Mouse (Mus musculus) liver, embryonic 14.5 days (tissue): ENCODE data around the gene Smim1. TPM values are rescaled to one million over a fixed set of nuclear protein-coding genes. Genes with fewer than 3 reads are reported as not detected.

Experiments used
- ATAC-seq: fragments of 200-750 bp; cut with Nextera tagmentation; 2 replicates; pipeline ENCODE4 v1.8.0; 2017; ENCODE audit warnings: moderate number of reproducible peaks, mild to moderate bottlenecking, moderate library complexity; ENCODE audit not compliant: insufficient read depth
- DNase-seq, 3 experiments: peaks; one replicate each; pipeline ENCODE4 v3.0.0-alpha.2; 2012 to 2013; ENCODE audit warnings: low read depth in 3 of 3, low spot score in 3 of 3
- H3K27ac ChIP-seq: fragments of 300-500 bp; sonication (generic); 2 replicates; pipeline ENCODE4 v1.5.1; 2014; ENCODE audit warnings: moderate library complexity, mild to moderate bottlenecking, control low read depth, inconsistent platforms
- H3K27me3 ChIP-seq: fragments of 300-500 bp; sonication (generic); 2 replicates; pipeline ENCODE4 v1.6.1; 2014; ENCODE audit warnings: mild to moderate bottlenecking, low read length, moderate library complexity; ENCODE audit not compliant: control insufficient read depth, insufficient read depth
- H3K36me3 ChIP-seq: fragments of 300-500 bp; sonication (generic); replicated peaks from 2 replicates; pipeline ENCODE4 v1.6.1; 2014; ENCODE audit warnings: low read depth; ENCODE audit not compliant: control insufficient read depth, insufficient read depth
- H3K4me1 ChIP-seq, 2 experiments: fragments of 200-500 bp in 1 of 2; fragments of 300-500 bp in 1 of 2; sonication (generic) in 1 of 2; replicated peaks; 2 replicates each; pipeline ENCODE4 v1.6.1; 2012 to 2014; ENCODE audit warnings: antibody characterized with exemption in 1 of 2, inconsistent platforms in 1 of 2, low read length in 1 of 2; ENCODE audit not compliant: control insufficient read depth in 2 of 2, insufficient read depth in 2 of 2
- H3K4me2 ChIP-seq: fragments of 300-500 bp; sonication (generic); 2 replicates; pipeline ENCODE4 v1.6.1; 2014; ENCODE audit warnings: low read depth, mild to moderate bottlenecking, control low read depth, moderate library complexity
- H3K4me3 ChIP-seq, 2 experiments: fragments of 200-500 bp in 1 of 2; fragments of 300-500 bp in 1 of 2; sonication (generic) in 1 of 2; 2 replicates each; pipeline ENCODE4 v1.5.1; 2012 to 2014; ENCODE audit warnings: low read depth in 2 of 2, low read length in 2 of 2, mild to moderate bottlenecking in 2 of 2, control low read depth in 1 of 2, inconsistent platforms in 1 of 2, moderate library complexity in 1 of 2; ENCODE audit not compliant: insufficient read depth in 1 of 2
- H3K9ac ChIP-seq: fragments of 300-500 bp; sonication (generic); replicated peaks from 2 replicates; pipeline ENCODE4 v1.6.1; 2014; ENCODE audit warnings: mild to moderate bottlenecking, control low read depth, moderate library complexity
- H3K9me3 ChIP-seq: fragments of 300-500 bp; sonication (generic); 2 replicates; pipeline ENCODE4 v1.6.1; 2016; ENCODE audit warnings: low read length, mixed read lengths; ENCODE audit not compliant: control insufficient read depth
- CTCF ChIP-seq: IDR thresholded peaks from 2 replicates; pipeline ENCODE4 v1.5.1; 2016; ENCODE audit warnings: antibody characterized with exemption, low read depth, control low read depth
- EP300 ChIP-seq: IDR thresholded peaks from 2 replicates; pipeline ENCODE4 v1.6.1; 2016; ENCODE audit warnings: antibody characterized with exemption, low read depth
- WGBS: fragments of 180-500 bp; shearing (Covaris S2); extraction: QIAGEN DNeasy Blood & Tissue Kit; methylation state at CpG from one replicate; pipeline ENCODE4 v1.1.7; 2014; ENCODE audit not compliant: insufficient replicate concordance; 5-methylcytosine and 5-hydroxymethylcytosine counted together
- polyA plus RNA-seq, 2 experiments: library from polyadenylated mRNA; depleted of rRNA in 1 of 2; stranded (reverse) in 1 of 2; unstranded in 1 of 2; fragments of >200 nt; fragmentation: Nextera tagmentation in 1 of 2; extraction: Ambion mirVana in 1 of 2; gene quantifications; 2 replicates each; pipeline versions ENCODE4 v1.2.1 to v1.2.3; 2012 to 2014

Gene Smim1
- polyA plus RNA-seq, 2 experiments = 224 to 446 TPM

- Histone ChIP-seq H3K4me2 (peak overlapping the region; percentile 82), H3K27me3 (no peaks in the 10 kb centered on the region), H3K4me3 (peak overlapping the region; percentile 75 to 98), H3K36me3 (peaks cover 32% of the 10 kb centered on the region), H3K9me3 (no peaks in the 10 kb centered on the region), H3K27ac (peak overlapping the region; percentile 13; the same call in 1 of the 2 replicates), H3K4me1 (peaks cover 16 to 22% of the 10 kb centered on the region in 2 experiments), H3K9ac (peak overlapping the region; percentile 93)
- under 1% methylated on average over 55 of the region's 55 CpGs for WGBS
- no peak for DNase-seq
- no peak for ATAC-seq
- TF ChIP-seq CTCF (no peak), EP300 (no peak)
These were observed 13.7 kb downstream of the Smim1 start for GRCm38 (mm10) chr4:154012132-154012882.

- H3K9ac ChIP-seq = peak within 1 kb of the TSS; percentile 93
- no peak for TF ChIP-seq EP300
- no peak for TF ChIP-seq CTCF
- DNase-seq (peak; percentile 60 to 68 (median 68)), ATAC-seq (peak; percentile 91)
- peak within 1 kb of the TSS; percentile 50 for H3K27ac ChIP-seq
- no peaks in the 10 kb centered on the region for H3K27me3 ChIP-seq
- under 1% methylated on average over 59 of the region's 59 CpGs for WGBS
- peaks cover 16 to 22% of the 10 kb centered on the region in 2 experiments for H3K4me1 ChIP-seq
- peak within 1 kb of the TSS; percentile 75 to 98 for H3K4me3 ChIP-seq
- H3K36me3 ChIP-seq = peaks cover 26% of the 10 kb centered on the region
- H3K4me2 ChIP-seq = peak within 1 kb of the TSS; percentile 82
- no peaks in the 10 kb centered on the region for H3K9me3 ChIP-seq
These were observed 14.4 kb downstream of the Smim1 start, which contains the start of gene Lrrc47 for GRCm38 (mm10) chr4:154011646-154012089. Lrrc47 (plus strand) TSS chr4:154011731.

- Histone ChIP-seq H3K27ac (peak overlapping the region; percentile 50), H3K9ac (peak overlapping the region; percentile 93), H3K9me3 (no peaks in the 10 kb centered on the region), H3K27me3 (no peaks in the 10 kb centered on the region), H3K36me3 (peaks cover 22% of the 10 kb centered on the region), H3K4me1 (peaks cover 16 to 22% of the 10 kb centered on the region in 2 experiments), H3K4me3 (peak overlapping the region; percentile 75 to 98), H3K4me2 (peak overlapping the region; percentile 82)
- WGBS = 27% methylated on average over 13 of the region's 13 CpGs
- DNase-seq = no peak
- ATAC-seq = peak; percentile 60
- no peak for TF ChIP-seq EP300
- no peak for TF ChIP-seq CTCF
These were observed 15.0 kb downstream of the Smim1 start for GRCm38 (mm10) chr4:154010907-154011645.

- TF ChIP-seq CTCF (no peak), EP300 (no peak)
- H3K9ac ChIP-seq = no peak overlapping the region
- no peak overlapping the region for H3K27ac ChIP-seq
- no peak overlapping the region for H3K4me3 ChIP-seq
- no peak for DNase-seq
- no peak overlapping the region for H3K4me2 ChIP-seq
- ATAC-seq = no peak
- H3K27me3 ChIP-seq = no peaks in the 10 kb centered on the region
- no peaks in the 10 kb centered on the region for H3K36me3 ChIP-seq
- peaks cover 5 to 9% of the 10 kb centered on the region in 2 experiments for H3K4me1 ChIP-seq
- WGBS = 69% methylated on average over 4 of the region's 4 CpGs
- no peaks in the 10 kb centered on the region for H3K9me3 ChIP-seq
These were observed 18.3 kb downstream of the Smim1 start for GRCm38 (mm10) chr4:154007759-154008158.

- ATAC-seq (no peak), DNase-seq (no peak)
- no peak overlapping the region for H3K4me3 ChIP-seq
- no peaks in the 10 kb centered on the region for H3K27me3 ChIP-seq
- no peaks in the 10 kb centered on the region for H3K9me3 ChIP-seq
- H3K36me3 ChIP-seq = no peaks in the 10 kb centered on the region
- H3K4me1 ChIP-seq = peaks cover under 1 to 6% of the 10 kb centered on the region in 2 experiments; a peak in 3 of 4 replicates
- WGBS = 79% methylated on average over 6 of the region's 6 CpGs
- no peak overlapping the region for H3K4me2 ChIP-seq
- H3K9ac ChIP-seq = no peak overlapping the region
- no peak overlapping the region for H3K27ac ChIP-seq
- no peak for TF ChIP-seq EP300
- TF ChIP-seq CTCF = no peak
These were observed 19.8 kb downstream of the Smim1 start for GRCm38 (mm10) chr4:154006264-154006663.
